Mouse (Mus musculus): ENCODE data around the gene Obscn.

DNA sequence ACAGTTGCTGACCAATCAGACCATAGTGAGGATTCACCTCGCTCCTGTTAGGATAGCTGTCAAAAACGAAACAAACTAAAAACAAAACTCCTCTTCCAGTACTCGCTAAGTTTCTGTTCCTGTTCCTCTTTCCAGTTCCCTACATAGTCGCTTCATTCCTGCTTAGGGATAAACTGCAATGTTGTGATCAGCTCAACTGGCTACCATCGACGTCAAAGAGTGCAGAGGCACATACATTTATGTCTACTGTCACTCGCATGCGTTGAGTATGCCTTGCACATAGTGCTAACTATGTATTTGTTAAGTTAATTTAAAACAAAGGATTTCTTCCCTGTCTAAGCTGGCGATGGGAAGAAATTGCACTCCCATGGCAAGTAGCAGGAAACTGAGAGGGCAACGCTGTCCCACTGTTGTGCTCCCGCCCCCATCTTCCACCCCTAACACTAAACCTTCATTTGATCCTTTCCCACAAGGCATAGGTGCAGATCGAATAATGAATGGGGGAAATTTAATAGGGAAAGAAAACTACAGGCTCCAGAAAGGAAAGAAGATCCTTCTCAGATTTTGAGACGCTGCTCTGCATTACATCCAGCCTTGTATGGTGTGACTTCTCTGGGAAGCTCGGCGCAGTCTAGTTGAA is 176.9 kb downstream of the Obscn start:
- no peak for TF ChIP-seq POLR2A (IDR thresholded peaks at IDR 0.05; ENCODE audit: low read depth, low read length)
- TF ChIP-seq CTCF (conservative IDR thresholded peaks at IDR 0.05; ENCODE audit: insufficient read depth, insufficient read length, low read depth, low read length) = no peak
